Mouse (Mus musculus) megakaryocyte, embryonic 14.5 days (primary cell): Measurements from ENCODE around the gene Slc30a3.

Experiments used
- FLI1 ChIP-seq: IDR thresholded peaks from 2 replicates; pipeline ENCODE4 v1.6.1; 2012; ENCODE audit warnings: low read length, inconsistent platforms, mixed read lengths
- GATA1 ChIP-seq: IDR thresholded peaks from 3 replicates; pipeline ENCODE4 v1.6.1; 2012; ENCODE audit warnings: mixed read lengths, low read length, inconsistent platforms, borderline replicate concordance

GRCm38 (mm10) chr5:31116912-31117311, 8.9 kb upstream of the Slc30a3 start:
- TF ChIP-seq GATA1: no peak
- TF ChIP-seq FLI1: no peak
